Mouse (Mus musculus): ENCODE results near the gene Olfr658. TPM values are rescaled to one million over a fixed set of nuclear protein-coding genes. Genes with fewer than 3 reads are reported as not detected.

The Olfr658 gene
- polyA plus RNA-seq (2015; fragmentation: Nextera tagmentation; extraction: Ambion mirVana) = 0.10 and 0.11 TPM in 2 replicates

- Histone ChIP-seq H3K9ac (no peak within 1 kb of the TSS), H3K4me1 (no peaks in the 10 kb centered on the region), H3K36me3 (replicated peaks) (no peaks in the 10 kb centered on the region), H3K4me2 (peak within 1 kb of the TSS; percentile 54), H3K4me3 (peak within 1 kb of the TSS; percentile 36), H3K27me3 (replicated peaks) (no peaks in the 10 kb centered on the region), H3K27ac (no peak within 1 kb of the TSS), H3K9me3 (no peaks in the 10 kb centered on the region)
- 27% methylated on average over 22 of the region's 22 CpGs for WGBS
- ATAC-seq (replicated peaks) = peak; percentile 95
Observed at GRCm38 (mm10) chr7:104646841-104647482, at the start of gene Olfr658. TSS of gene Olfr658 (minus strand) at chr7:104647305.

- Histone ChIP-seq H3K9me3 (no peaks in the 10 kb centered on the region), H3K27me3 (replicated peaks) (no peaks in the 10 kb centered on the region), H3K9ac (no peak within 1 kb of the TSS), H3K27ac (no peak within 1 kb of the TSS), H3K4me3 (no peak within 1 kb of the TSS), H3K4me2 (no peak within 1 kb of the TSS), H3K36me3 (replicated peaks) (no peaks in the 10 kb centered on the region), H3K4me1 (no peaks in the 10 kb centered on the region)
- no peak for ATAC-seq (replicated peaks)
- WGBS = 89% methylated on average over 2 of the region's 2 CpGs
Observed at GRCm38 (mm10) chr7:104686201-104686600, 39.1 kb upstream of the Olfr658 start, which contains the start of gene Olfr661. TSS of gene Olfr661 (plus strand) at chr7:104686501.

- Histone ChIP-seq H3K27me3 (replicated peaks) (no peaks in the 10 kb centered on the region), H3K9me3 (no peaks in the 10 kb centered on the region), H3K36me3 (replicated peaks) (no peaks in the 10 kb centered on the region), H3K4me3 (no peak within 1 kb of the TSS), H3K9ac (no peak within 1 kb of the TSS), H3K4me1 (no peaks in the 10 kb centered on the region), H3K4me2 (no peak within 1 kb of the TSS), H3K27ac (no peak within 1 kb of the TSS)
- no peak for ATAC-seq (replicated peaks)
- WGBS = 89% methylated on average over 3 of the region's 3 CpGs
Observed at GRCm38 (mm10) chr7:104666453-104666852, 19.3 kb upstream of the Olfr658 start, which contains the start of gene Olfr659. TSS of gene Olfr659 (plus strand) at chr7:104666753.

- H3K9me3 ChIP-seq = no peaks in the 10 kb centered on the region
- no peak within 1 kb of the TSS for H3K4me2 ChIP-seq
- H3K9ac ChIP-seq = no peak within 1 kb of the TSS
- no peaks in the 10 kb centered on the region for H3K4me1 ChIP-seq
- H3K36me3 ChIP-seq (replicated peaks) = no peaks in the 10 kb centered on the region
- no peak for ATAC-seq (replicated peaks)
- no peaks in the 10 kb centered on the region for H3K27me3 ChIP-seq (replicated peaks)
- H3K27ac ChIP-seq = no peak within 1 kb of the TSS
- H3K4me3 ChIP-seq = no peak within 1 kb of the TSS
Observed at GRCm38 (mm10) chr7:104624494-104624893, 22.6 kb downstream of the Olfr658 start, which contains the start of gene Olfr657. TSS of gene Olfr657 (plus strand) at chr7:104624794.

- ATAC-seq (replicated peaks) = no peak
- 68% methylated on average over 4 of the region's 4 CpGs for WGBS
Observed at GRCm38 (mm10) chr7:104613655-104614054, 33.5 kb downstream of the Olfr658 start, which contains the start of gene Olfr656. TSS of gene Olfr656 (plus strand) at chr7:104613955.

GRCm38 (mm10) chr7:104604727-104605126 is 42.4 kb downstream of the Olfr658 start:
- no peak for ATAC-seq (replicated peaks)
- Histone ChIP-seq H3K4me2 (no peak overlapping the region), H3K9me3 (no peaks in the 10 kb centered on the region), H3K9ac (no peak overlapping the region), H3K36me3 (replicated peaks) (no peaks in the 10 kb centered on the region), H3K4me1 (no peaks in the 10 kb centered on the region), H3K4me3 (no peak overlapping the region), H3K27ac (no peak overlapping the region), H3K27me3 (replicated peaks) (no peaks in the 10 kb centered on the region)

More at GRCm38 (mm10) chr7:104613655-104614054, 33.5 kb downstream of the Olfr658 start, which contains the start of gene Olfr656:
- no peak within 1 kb of the TSS for H3K4me2 ChIP-seq
- H3K9ac ChIP-seq = no peak within 1 kb of the TSS
- H3K4me3 ChIP-seq = no peak within 1 kb of the TSS
- H3K27me3 ChIP-seq (replicated peaks) = no peaks in the 10 kb centered on the region
- H3K27ac ChIP-seq = no peak within 1 kb of the TSS
- H3K36me3 ChIP-seq (replicated peaks) = no peaks in the 10 kb centered on the region
- H3K4me1 ChIP-seq = no peaks in the 10 kb centered on the region
- H3K9me3 ChIP-seq = no peaks in the 10 kb centered on the region

- WGBS = 7% methylated on average over 3 of the region's 3 CpGs
Observed at GRCm38 (mm10) chr7:104603173-104603572, 43.9 kb downstream of the Olfr658 start.

GRCm38 (mm10) chr7:104601679-104602078 is 45.4 kb downstream of the Olfr658 start, which contains the start of gene Olfr655:
TSS of gene Olfr655 (minus strand) at chr7:104601779.
- Histone ChIP-seq H3K9me3 (no peaks in the 10 kb centered on the region), H3K36me3 (replicated peaks) (no peaks in the 10 kb centered on the region), H3K4me2 (no peak within 1 kb of the TSS), H3K27ac (no peak within 1 kb of the TSS), H3K9ac (no peak within 1 kb of the TSS), H3K27me3 (replicated peaks) (no peaks in the 10 kb centered on the region), H3K4me3 (no peak within 1 kb of the TSS), H3K4me1 (no peaks in the 10 kb centered on the region)
- ATAC-seq (replicated peaks) = no peak
- 87% methylated on average over 2 of the region's 2 CpGs for WGBS

More at GRCm38 (mm10) chr7:104603173-104603572, 43.9 kb downstream of the Olfr658 start:
- H3K4me2 ChIP-seq = no peak overlapping the region
- H3K27me3 ChIP-seq (replicated peaks) = no peaks in the 10 kb centered on the region
- no peak overlapping the region for H3K4me3 ChIP-seq
- no peak overlapping the region for H3K27ac ChIP-seq
- no peak for ATAC-seq (replicated peaks)
- H3K9me3 ChIP-seq = no peaks in the 10 kb centered on the region
- no peaks in the 10 kb centered on the region for H3K4me1 ChIP-seq
- H3K9ac ChIP-seq = no peak overlapping the region
- no peaks in the 10 kb centered on the region for H3K36me3 ChIP-seq (replicated peaks)

Other genes starting within 250 kb of the Olfr658 start
- 0.15 and 0.19 TPM in 2 replicates for gene Trim30c, start 246.5 kb downstream of the Olfr658 start, polyA plus RNA-seq (2015; fragmentation: Nextera tagmentation; extraction: Ambion mirVana)
- gene Trim30a, start 182.1 kb downstream of the Olfr658 start, polyA plus RNA-seq (2015; fragmentation: Nextera tagmentation; extraction: Ambion mirVana) = 0.80 and 0.92 TPM in 2 replicates
- gene Trim30d, start 139.5 kb downstream of the Olfr658 start, polyA plus RNA-seq (2015; fragmentation: Nextera tagmentation; extraction: Ambion mirVana) = 0.45 and 0.50 TPM in 2 replicates
- gene Olfr651, start 97.2 kb downstream of the Olfr658 start, polyA plus RNA-seq (2015; fragmentation: Nextera tagmentation; extraction: Ambion mirVana) = not detected in 2 replicates
- 0.04 TPM in 1 of 2 replicates, not detected in the other for gene Olfr652, start 86.4 kb downstream of the Olfr658 start, polyA plus RNA-seq (2015; fragmentation: Nextera tagmentation; extraction: Ambion mirVana)
- not detected in 2 replicates for gene Olfr653, start 70.0 kb downstream of the Olfr658 start, polyA plus RNA-seq (2015; fragmentation: Nextera tagmentation; extraction: Ambion mirVana)
- not detected in 2 replicates for gene Olfr654, start 60.3 kb downstream of the Olfr658 start, polyA plus RNA-seq (2015; fragmentation: Nextera tagmentation; extraction: Ambion mirVana)
- gene Olfr655, start 45.5 kb downstream of the Olfr658 start, polyA plus RNA-seq (2015; fragmentation: Nextera tagmentation; extraction: Ambion mirVana) = not detected in 2 replicates
- gene Olfr656, start 33.4 kb downstream of the Olfr658 start, polyA plus RNA-seq (2015; fragmentation: Nextera tagmentation; extraction: Ambion mirVana) = not detected in 2 replicates
- gene Olfr657, start 22.5 kb downstream of the Olfr658 start, polyA plus RNA-seq (2015; fragmentation: Nextera tagmentation; extraction: Ambion mirVana) = not detected in 2 replicates
- gene Olfr659, start 19.4 kb upstream of the Olfr658 start, polyA plus RNA-seq (2015; fragmentation: Nextera tagmentation; extraction: Ambion mirVana) = not detected in 2 replicates
- not detected in 2 replicates for gene Olfr661, start 39.2 kb upstream of the Olfr658 start, polyA plus RNA-seq (2015; fragmentation: Nextera tagmentation; extraction: Ambion mirVana)
- gene Usp17le, start 130.2 kb upstream of the Olfr658 start, polyA plus RNA-seq (2015; fragmentation: Nextera tagmentation; extraction: Ambion mirVana) = not detected in 2 replicates
- gene Usp17lb, start 195.3 kb upstream of the Olfr658 start, polyA plus RNA-seq (2015; fragmentation: Nextera tagmentation; extraction: Ambion mirVana) = not detected in 2 replicates
- gene Usp17la, start 209.7 kb upstream of the Olfr658 start, polyA plus RNA-seq (2015; fragmentation: Nextera tagmentation; extraction: Ambion mirVana) = not detected in 2 replicates
- gene Olfr665, start 230.7 kb upstream of the Olfr658 start, polyA plus RNA-seq (2015; fragmentation: Nextera tagmentation; extraction: Ambion mirVana) = not detected in 2 replicates
- gene Olfr666, start 248.6 kb upstream of the Olfr658 start, polyA plus RNA-seq (2015; fragmentation: Nextera tagmentation; extraction: Ambion mirVana) = not detected in 2 replicates